Mouse (Mus musculus) brown adipose tissue, adult 24 weeks (tissue): Measurements from ENCODE around the gene Gak. TPM values are rescaled to one million over a fixed set of nuclear protein-coding genes. Genes with fewer than 3 reads are reported as not detected.

Experiments
- H3K27ac ChIP-seq: fragments of 200-500 bp; replicated peaks from 2 replicates; pipeline ENCODE4 v1.5.1; 2012; ENCODE audit warnings: low read depth, mild to moderate bottlenecking, low read length
- H3K4me1 ChIP-seq: fragments of 200-500 bp; 2 replicates; pipeline ENCODE4 v1.6.1; 2012; ENCODE audit warnings: low read length, mixed read lengths; ENCODE audit not compliant: control insufficient read depth, insufficient read depth, insufficient read length
- H3K4me3 ChIP-seq: fragments of 200-500 bp; 2 replicates; pipeline ENCODE4 v1.5.1; 2012; ENCODE audit warnings: low read depth, mild to moderate bottlenecking, low read length, moderate library complexity; ENCODE audit not compliant: insufficient read depth
- polyA plus RNA-seq: library from polyadenylated mRNA; stranded (reverse); fragments of >200 nt; gene quantifications from 2 replicates; pipeline ENCODE4 v1.2.4, GENCODE M21; 2012; ENCODE audit not compliant: missing spikeins, insufficient read depth, insufficient read length

Gene Gak
- polyA plus RNA-seq, 1 experiment = 30.4 TPM

GRCm38 (mm10) chr5:108570991-108571390 lies 58.6 kb downstream of the Gak start:
- Histone ChIP-seq H3K4me3 (no peak overlapping the region), H3K27ac (no peak overlapping the region), H3K4me1 (peaks cover 6% of the 10 kb centered on the region; the same call in 1 of the 2 replicates)

- H3K4me1 ChIP-seq = peaks cover 6% of the 10 kb centered on the region; the same call in 1 of the 2 replicates
- H3K4me3 ChIP-seq = no peak overlapping the region
- no peak overlapping the region for H3K27ac ChIP-seq
These were observed 62.5 kb downstream of the Gak start for GRCm38 (mm10) chr5:108567104-108567503.

GRCm38 (mm10) chr5:108566523-108566922 lies 63.0 kb downstream of the Gak start:
- Histone ChIP-seq H3K4me3 (no peak overlapping the region), H3K4me1 (peaks cover 6% of the 10 kb centered on the region; the same call in 1 of the 2 replicates), H3K27ac (no peak overlapping the region)

GRCm38 (mm10) chr5:108565381-108565780 lies 64.2 kb downstream of the Gak start:
- no peak overlapping the region for H3K4me3 ChIP-seq
- H3K27ac ChIP-seq = no peak overlapping the region
- H3K4me1 ChIP-seq = peaks cover 6% of the 10 kb centered on the region; the same call in 1 of the 2 replicates

GRCm38 (mm10) chr5:108564346-108564745 lies 65.2 kb downstream of the Gak start:
- H3K4me3 ChIP-seq = no peak overlapping the region
- peaks cover 6% of the 10 kb centered on the region; the same call in 1 of the 2 replicates for H3K4me1 ChIP-seq
- no peak overlapping the region for H3K27ac ChIP-seq

- no peak overlapping the region for H3K27ac ChIP-seq
- peaks cover 6% of the 10 kb centered on the region; the same call in 1 of the 2 replicates for H3K4me1 ChIP-seq
- no peak overlapping the region for H3K4me3 ChIP-seq
These were observed 67.1 kb downstream of the Gak start for GRCm38 (mm10) chr5:108562483-108562882.

GRCm38 (mm10) chr5:108556986-108557385 lies 72.6 kb downstream of the Gak start:
- Histone ChIP-seq H3K4me1 (no peaks in the 10 kb centered on the region), H3K27ac (no peak overlapping the region), H3K4me3 (no peak overlapping the region)

GRCm38 (mm10) chr5:108554041-108554440 lies 75.5 kb downstream of the Gak start:
- Histone ChIP-seq H3K4me3 (no peak overlapping the region), H3K4me1 (no peaks in the 10 kb centered on the region), H3K27ac (no peak overlapping the region)

- no peaks in the 10 kb centered on the region for H3K4me1 ChIP-seq
- H3K27ac ChIP-seq = no peak overlapping the region
- H3K4me3 ChIP-seq = no peak overlapping the region
These were observed 79.4 kb downstream of the Gak start for GRCm38 (mm10) chr5:108550207-108550594.

- Histone ChIP-seq H3K4me1 (no peaks in the 10 kb centered on the region), H3K4me3 (no peak within 1 kb of the TSS), H3K27ac (no peak within 1 kb of the TSS)
These were observed 79.9 kb downstream of the Gak start, which contains the start of gene Cplx1 for GRCm38 (mm10) chr5:108549489-108550206. Cplx1 (minus strand) TSS chr5:108550024.

- Histone ChIP-seq H3K4me3 (no peak overlapping the region), H3K4me1 (no peaks in the 10 kb centered on the region), H3K27ac (no peak overlapping the region)
These were observed 80.4 kb downstream of the Gak start for GRCm38 (mm10) chr5:108549137-108549488.

GRCm38 (mm10) chr5:108547636-108548035 lies 81.9 kb downstream of the Gak start:
- no peaks in the 10 kb centered on the region for H3K4me1 ChIP-seq
- H3K4me3 ChIP-seq = no peak overlapping the region
- H3K27ac ChIP-seq = no peak overlapping the region

- no peak overlapping the region for H3K27ac ChIP-seq
- no peak overlapping the region for H3K4me3 ChIP-seq
- H3K4me1 ChIP-seq = no peaks in the 10 kb centered on the region
These were observed 85.9 kb downstream of the Gak start for GRCm38 (mm10) chr5:108543516-108544291.

- Histone ChIP-seq H3K4me1 (no peaks in the 10 kb centered on the region), H3K4me3 (no peak overlapping the region), H3K27ac (no peak overlapping the region)
These were observed 95.4 kb downstream of the Gak start for GRCm38 (mm10) chr5:108534188-108534587.

GRCm38 (mm10) chr5:108522597-108522996 lies 107.0 kb downstream of the Gak start:
- no peak overlapping the region for H3K4me3 ChIP-seq
- H3K27ac ChIP-seq = no peak overlapping the region
- no peaks in the 10 kb centered on the region for H3K4me1 ChIP-seq

GRCm38 (mm10) chr5:108521896-108522295 lies 107.7 kb downstream of the Gak start:
- Histone ChIP-seq H3K4me1 (no peaks in the 10 kb centered on the region), H3K4me3 (no peak overlapping the region), H3K27ac (no peak overlapping the region)
